Mouse (Mus musculus): ENCODE data around the gene Ninl. TPM values are rescaled to one million over a fixed set of nuclear protein-coding genes. Genes with fewer than 3 reads are reported as not detected.
"Not testable (repeated sequence)": the region's sequence is repeated elsewhere in the genome, so short reads cannot be mapped to it uniquely, and the experiment has no call there.

The Ninl gene
- polyA plus RNA-seq, 1 experiment from 2014 or later, result 5.0 TPM

DNA sequence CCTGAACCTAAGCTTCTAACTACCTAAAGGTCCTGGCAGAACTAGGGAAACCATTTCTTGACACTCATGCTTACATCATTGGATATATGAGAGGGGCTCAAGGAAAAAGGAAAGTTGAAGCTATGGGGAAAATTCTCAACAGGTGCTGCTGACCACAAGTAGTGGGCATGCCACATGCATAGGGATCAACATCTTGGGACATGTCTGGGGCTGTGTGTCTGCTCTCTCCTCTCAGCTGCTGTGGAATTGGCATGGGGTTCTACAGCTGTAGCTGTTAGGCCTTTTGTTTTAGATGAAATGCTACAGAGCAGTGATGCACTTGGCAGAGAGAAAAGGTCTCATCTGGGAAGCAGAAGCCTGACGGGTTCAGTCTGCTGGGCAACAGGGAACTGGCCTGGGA lies 83.3 kb downstream of the Ninl start:
- WGBS, result 73% methylated on average over 1 of the region's 1 CpGs
- Histone ChIP-seq H3K36me3 (ENCODE audit: control insufficient read depth, insufficient read depth, low read length) (peaks cover 36% of the 10 kb centered on the region), H3K4me2 (ENCODE audit: low read length) (no peak overlapping the region), H3K4me1 (ENCODE audit: control insufficient read depth, insufficient read depth, low read length) (no peaks in the 10 kb centered on the region), H3K27me3 (ENCODE audit: control insufficient read depth, insufficient read depth, low read length) (no peaks in the 10 kb centered on the region), H3K9ac (replicated peaks; ENCODE audit: low read length) (no peak overlapping the region), H3K9me3 (ENCODE audit: control insufficient read depth, low read length) (no peaks in the 10 kb centered on the region), H3K4me3 (replicated peaks; ENCODE audit: low read depth, low read length) (no peak overlapping the region), H3K27ac (replicated peaks; ENCODE audit: low read depth, low read length) (no peak overlapping the region)
- DNase-seq, result no peak
- no peak for ATAC-seq (ENCODE audit: low FRiP score, low TSS enrichment)

GRCm38 (mm10) chr2:150951201-150951600 lies 88.0 kb downstream of the Ninl start:
- Histone ChIP-seq H3K9me3 (ENCODE audit: control insufficient read depth, low read length) (no peaks in the 10 kb centered on the region), H3K27me3 (ENCODE audit: control insufficient read depth, insufficient read depth, low read length) (no peaks in the 10 kb centered on the region), H3K4me3 (replicated peaks; ENCODE audit: low read depth, low read length) (no peak overlapping the region), H3K9ac (replicated peaks; ENCODE audit: low read length) (no peak overlapping the region), H3K27ac (replicated peaks; ENCODE audit: low read depth, low read length) (no peak overlapping the region), H3K36me3 (ENCODE audit: control insufficient read depth, insufficient read depth, low read length) (peaks cover 31% of the 10 kb centered on the region), H3K4me2 (ENCODE audit: low read length) (no peak overlapping the region), H3K4me1 (ENCODE audit: control insufficient read depth, insufficient read depth, low read length) (no peaks in the 10 kb centered on the region)
- WGBS, result 94% methylated on average over 2 of the region's 2 CpGs
- ATAC-seq (ENCODE audit: low FRiP score, low TSS enrichment), result no peak
- DNase-seq, result no peak

GRCm38 (mm10) chr2:150950056-150950455 lies 89.1 kb downstream of the Ninl start:
- Histone ChIP-seq H3K4me3 (replicated peaks; ENCODE audit: low read depth, low read length) (no peak overlapping the region), H3K36me3 (ENCODE audit: control insufficient read depth, insufficient read depth, low read length) (peaks cover 27% of the 10 kb centered on the region), H3K9me3 (ENCODE audit: control insufficient read depth, low read length) (no peaks in the 10 kb centered on the region), H3K4me1 (ENCODE audit: control insufficient read depth, insufficient read depth, low read length) (no peaks in the 10 kb centered on the region), H3K4me2 (ENCODE audit: low read length) (no peak overlapping the region), H3K9ac (replicated peaks; ENCODE audit: low read length) (no peak overlapping the region), H3K27me3 (ENCODE audit: control insufficient read depth, insufficient read depth, low read length) (no peaks in the 10 kb centered on the region), H3K27ac (replicated peaks; ENCODE audit: low read depth, low read length) (no peak overlapping the region)
- DNase-seq (no peak), ATAC-seq (ENCODE audit: low FRiP score, low TSS enrichment) (no peak)
- 95% methylated on average over 6 of the region's 6 CpGs for WGBS

- H3K27ac ChIP-seq (replicated peaks; ENCODE audit: low read depth, low read length), result no peak overlapping the region
- no peak overlapping the region for H3K9ac ChIP-seq (replicated peaks; ENCODE audit: low read length)
- no peak overlapping the region for H3K4me3 ChIP-seq (replicated peaks; ENCODE audit: low read depth, low read length)
- no peak for ATAC-seq (ENCODE audit: low FRiP score, low TSS enrichment)
- H3K4me1 ChIP-seq (ENCODE audit: control insufficient read depth, insufficient read depth, low read length), result no peaks in the 10 kb centered on the region
- no peaks in the 10 kb centered on the region for H3K27me3 ChIP-seq (ENCODE audit: control insufficient read depth, insufficient read depth, low read length)
- H3K4me2 ChIP-seq (ENCODE audit: low read length), result no peak overlapping the region
- DNase-seq, result no peak
- no peaks in the 10 kb centered on the region for H3K9me3 ChIP-seq (ENCODE audit: control insufficient read depth, low read length)
- 98% methylated on average over 3 of the region's 3 CpGs for WGBS
- H3K36me3 ChIP-seq (ENCODE audit: control insufficient read depth, insufficient read depth, low read length), result peaks cover 26% of the 10 kb centered on the region
These were observed 89.5 kb downstream of the Ninl start for GRCm38 (mm10) chr2:150949652-150950051.

GRCm38 (mm10) chr2:150948786-150949185 lies 90.4 kb downstream of the Ninl start:
- Histone ChIP-seq H3K27me3 (ENCODE audit: control insufficient read depth, insufficient read depth, low read length) (no peaks in the 10 kb centered on the region), H3K9me3 (ENCODE audit: control insufficient read depth, low read length) (no peaks in the 10 kb centered on the region), H3K9ac (replicated peaks; ENCODE audit: low read length) (no peak overlapping the region), H3K4me1 (ENCODE audit: control insufficient read depth, insufficient read depth, low read length) (no peaks in the 10 kb centered on the region), H3K27ac (replicated peaks; ENCODE audit: low read depth, low read length) (no peak overlapping the region), H3K4me2 (ENCODE audit: low read length) (no peak overlapping the region), H3K36me3 (ENCODE audit: control insufficient read depth, insufficient read depth, low read length) (peaks cover 32% of the 10 kb centered on the region), H3K4me3 (replicated peaks; ENCODE audit: low read depth, low read length) (no peak overlapping the region)
- WGBS, result 94% methylated on average over 5 of the region's 5 CpGs
- DNase-seq (no peak), ATAC-seq (ENCODE audit: low FRiP score, low TSS enrichment) (no peak)

DNA sequence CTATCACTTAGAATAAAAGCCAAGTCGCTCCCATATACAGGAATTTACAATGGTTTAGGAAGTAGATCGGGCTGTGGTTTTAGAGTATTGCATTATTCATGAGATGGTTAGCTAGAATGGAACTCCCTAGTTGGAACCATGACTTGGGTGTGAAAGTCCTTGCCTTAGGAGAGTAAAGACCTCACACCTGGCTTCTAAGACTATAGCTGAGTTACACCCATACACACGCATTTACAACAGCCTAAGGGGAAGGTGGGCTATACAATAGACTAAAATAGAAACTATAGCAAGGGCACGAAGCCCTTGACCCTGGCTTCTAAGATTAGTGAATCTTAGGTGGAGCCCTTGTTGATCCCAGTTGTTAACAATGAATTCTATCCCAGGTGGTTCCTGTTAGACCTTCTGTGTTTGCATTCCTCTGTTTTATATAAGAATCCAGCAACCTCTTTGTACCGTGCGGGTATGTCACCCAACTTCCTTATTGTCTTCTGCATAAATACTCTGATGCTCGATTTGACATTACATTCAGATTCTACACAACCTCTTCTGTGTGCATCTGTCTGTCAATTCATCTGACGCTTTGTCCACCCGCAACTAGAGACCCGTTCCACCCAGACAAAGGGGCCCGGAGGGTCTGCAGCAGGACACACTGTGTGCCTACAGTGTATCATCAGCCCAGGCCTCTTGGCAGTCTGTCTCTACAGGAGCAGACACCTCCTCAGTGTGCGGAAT lies 91.1 kb downstream of the Ninl start:
- not testable (repeated sequence) for DNase-seq; H3K4me2 ChIP-seq (ENCODE audit: low read length); H3K9ac ChIP-seq (replicated peaks; ENCODE audit: low read length); H3K4me1 ChIP-seq (ENCODE audit: control insufficient read depth, insufficient read depth, low read length); H3K9me3 ChIP-seq (ENCODE audit: control insufficient read depth, low read length); H3K4me3 ChIP-seq (replicated peaks; ENCODE audit: low read depth, low read length); H3K27ac ChIP-seq (replicated peaks; ENCODE audit: low read depth, low read length); H3K27me3 ChIP-seq (ENCODE audit: control insufficient read depth, insufficient read depth, low read length); ATAC-seq (ENCODE audit: low FRiP score, low TSS enrichment)
- 91% methylated on average over 12 of the region's 12 CpGs for WGBS
- H3K36me3 ChIP-seq (ENCODE audit: control insufficient read depth, insufficient read depth, low read length), result peaks cover 32% of the 10 kb centered on the region

- not testable (repeated sequence) for H3K9ac ChIP-seq (replicated peaks; ENCODE audit: low read length); H3K4me1 ChIP-seq (ENCODE audit: control insufficient read depth, insufficient read depth, low read length); H3K4me2 ChIP-seq (ENCODE audit: low read length); DNase-seq; ATAC-seq (ENCODE audit: low FRiP score, low TSS enrichment); H3K27ac ChIP-seq (replicated peaks; ENCODE audit: low read depth, low read length); H3K9me3 ChIP-seq (ENCODE audit: control insufficient read depth, low read length); H3K27me3 ChIP-seq (ENCODE audit: control insufficient read depth, insufficient read depth, low read length); H3K4me3 ChIP-seq (replicated peaks; ENCODE audit: low read depth, low read length)
- 90% methylated on average over 5 of the region's 5 CpGs for WGBS
- peaks cover 28% of the 10 kb centered on the region for H3K36me3 ChIP-seq (ENCODE audit: control insufficient read depth, insufficient read depth, low read length)
These were observed 91.8 kb downstream of the Ninl start for GRCm38 (mm10) chr2:150947341-150947740.

DNA sequence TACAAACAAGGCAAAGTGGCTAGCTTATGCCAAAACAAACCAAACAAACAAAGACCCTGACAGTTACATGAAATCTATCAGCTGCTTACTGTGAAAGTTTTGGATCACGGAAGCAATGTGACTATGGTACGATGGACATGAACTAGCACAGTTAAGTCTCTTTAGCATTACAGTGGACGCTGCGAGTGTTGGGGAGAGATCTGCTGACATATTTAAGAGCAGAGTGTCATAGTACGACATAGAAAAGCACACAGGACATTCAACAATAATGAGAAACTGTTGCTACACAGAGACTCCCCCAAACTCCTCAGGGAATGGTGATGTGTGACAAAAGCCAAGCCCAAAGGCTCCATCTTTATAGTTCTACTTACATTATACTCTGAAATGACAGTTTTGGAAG lies 95.2 kb downstream of the Ninl start:
- Histone ChIP-seq H3K27me3 (ENCODE audit: control insufficient read depth, insufficient read depth, low read length) (no peaks in the 10 kb centered on the region), H3K4me1 (ENCODE audit: control insufficient read depth, insufficient read depth, low read length) (no peaks in the 10 kb centered on the region), H3K4me2 (ENCODE audit: low read length) (no peak overlapping the region), H3K36me3 (ENCODE audit: control insufficient read depth, insufficient read depth, low read length) (peaks cover 22% of the 10 kb centered on the region), H3K9me3 (ENCODE audit: control insufficient read depth, low read length) (no peaks in the 10 kb centered on the region), H3K4me3 (replicated peaks; ENCODE audit: low read depth, low read length) (no peak overlapping the region), H3K9ac (replicated peaks; ENCODE audit: low read length) (no peak overlapping the region), H3K27ac (replicated peaks; ENCODE audit: low read depth, low read length) (no peak overlapping the region)
- DNase-seq (no peak), ATAC-seq (ENCODE audit: low FRiP score, low TSS enrichment) (no peak)
- WGBS, result 94% methylated on average over 5 of the region's 5 CpGs

DNA sequence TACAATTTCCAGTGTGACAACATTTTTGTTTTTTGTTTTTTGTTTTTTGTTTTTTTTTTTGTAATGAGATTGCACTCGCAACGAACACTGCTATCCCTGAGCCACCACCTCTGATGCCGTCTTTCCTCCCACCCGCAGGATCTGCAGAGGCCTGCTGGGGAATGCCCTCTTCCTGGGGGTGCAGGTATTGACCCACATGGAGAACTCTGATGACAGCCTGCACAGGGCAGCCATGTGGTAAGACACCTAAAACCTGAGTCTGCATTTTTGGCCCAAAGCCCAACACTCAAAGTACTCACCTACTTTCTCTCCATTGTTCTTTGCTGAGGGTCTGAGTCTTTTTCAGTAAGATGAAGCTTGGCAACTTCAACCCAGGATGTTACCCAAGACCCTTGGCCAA lies 104.5 kb downstream of the Ninl start:
- no peak for ATAC-seq (ENCODE audit: low FRiP score, low TSS enrichment)

More for the DNA sequence above, 104.5 kb downstream of the Ninl start:
- peaks cover 36% of the 10 kb centered on the region for H3K36me3 ChIP-seq (ENCODE audit: control insufficient read depth, insufficient read depth, low read length)
- no peak for DNase-seq
- no peak overlapping the region for H3K27ac ChIP-seq (replicated peaks; ENCODE audit: low read depth, low read length)
- H3K9me3 ChIP-seq (ENCODE audit: control insufficient read depth, low read length), result no peaks in the 10 kb centered on the region
- H3K4me1 ChIP-seq (ENCODE audit: control insufficient read depth, insufficient read depth, low read length), result no peaks in the 10 kb centered on the region
- no peaks in the 10 kb centered on the region for H3K27me3 ChIP-seq (ENCODE audit: control insufficient read depth, insufficient read depth, low read length)
- H3K4me3 ChIP-seq (replicated peaks; ENCODE audit: low read depth, low read length), result no peak overlapping the region
- no peak overlapping the region for H3K9ac ChIP-seq (replicated peaks; ENCODE audit: low read length)
- H3K4me2 ChIP-seq (ENCODE audit: low read length), result no peak overlapping the region
- WGBS, result 97% methylated on average over 4 of the region's 4 CpGs
